Mouse (Mus musculus) kidney, embryonic 16.5 days (tissue): ENCODE data around the gene Klb. TPM values are rescaled to one million over a fixed set of nuclear protein-coding genes. Genes with fewer than 3 reads are reported as not detected.

Experiments used
- ATAC-seq: fragments of 200-750 bp; cut with Nextera tagmentation; 2 replicates; pipeline ENCODE4 v1.8.0; 2017; ENCODE audit warnings: moderate TSS enrichment; ENCODE audit not compliant: low FRiP score, low TSS enrichment
- H3K27ac ChIP-seq: fragments of 300-500 bp; sonication (generic); 2 replicates; pipeline ENCODE4 v1.5.1; 2014; ENCODE audit warnings: low read length
- H3K27me3 ChIP-seq: fragments of 300-500 bp; sonication (generic); 2 replicates; pipeline ENCODE4 v1.6.1; 2014; ENCODE audit warnings: low read length, control low read depth, mixed read lengths; ENCODE audit not compliant: insufficient read depth
- H3K36me3 ChIP-seq: fragments of 300-500 bp; sonication (generic); 2 replicates; pipeline ENCODE4 v1.6.1; 2014; ENCODE audit warnings: low read length, control low read depth, mixed read lengths; ENCODE audit not compliant: insufficient read depth
- H3K4me1 ChIP-seq: fragments of 300-500 bp; sonication (generic); 2 replicates; pipeline ENCODE4 v1.6.1; 2014; ENCODE audit warnings: low read length, control low read depth, mixed read lengths; ENCODE audit not compliant: insufficient read depth
- H3K4me2 ChIP-seq: fragments of 300-500 bp; sonication (generic); replicated peaks from 2 replicates; pipeline ENCODE4 v1.6.1; 2014; ENCODE audit warnings: low read depth, low read length
- H3K4me3 ChIP-seq: fragments of 300-500 bp; sonication (generic); 2 replicates; pipeline ENCODE4 v1.5.1; 2014; ENCODE audit warnings: mild to moderate bottlenecking, low read length
- H3K9ac ChIP-seq: fragments of 300-500 bp; sonication (generic); replicated peaks from 2 replicates; pipeline ENCODE4 v1.6.1; 2014; ENCODE audit warnings: low read length
- H3K9me3 ChIP-seq: fragments of 300-500 bp; sonication (generic); 2 replicates; pipeline ENCODE4 v1.6.1; 2016; ENCODE audit warnings: low read length, control low read depth
- WGBS: fragments of 180-500 bp; shearing (Covaris S2); extraction: QIAGEN DNeasy Blood & Tissue Kit; methylation state at CpG from one replicate; pipeline ENCODE4 v1.1.7; 2014; 5-methylcytosine and 5-hydroxymethylcytosine counted together
- polyA plus RNA-seq: library from polyadenylated mRNA; unstranded; fragments of >200 nt; fragmentation: Nextera tagmentation; extraction: Ambion mirVana; gene quantifications from 2 replicates; pipeline ENCODE4 v1.2.1, GENCODE M21; 2015

Klb gene
- polyA plus RNA-seq, 1 experiment from 2014 or later: 0.20 TPM

GRCm38 (mm10) chr5:65356851-65357250 lies 8.7 kb downstream of the Klb start:
- H3K27me3 ChIP-seq: no peaks in the 10 kb centered on the region

GRCm38 (mm10) chr5:65357771-65358170 lies 9.7 kb downstream of the Klb start:
- no peak overlapping the region for H3K4me2 ChIP-seq
- no peak overlapping the region for H3K27ac ChIP-seq
- no peak for ATAC-seq
- no peaks in the 10 kb centered on the region for H3K36me3 ChIP-seq
- no peaks in the 10 kb centered on the region for H3K27me3 ChIP-seq
- no peaks in the 10 kb centered on the region for H3K4me1 ChIP-seq
- no peak overlapping the region for H3K4me3 ChIP-seq
- peaks cover 5% of the 10 kb centered on the region; the same call in 1 of the 2 replicates for H3K9me3 ChIP-seq
- no peak overlapping the region for H3K9ac ChIP-seq
- WGBS: 83% methylated on average over 3 of the region's 3 CpGs

More at GRCm38 (mm10) chr5:65356851-65357250, 8.7 kb downstream of the Klb start:
- H3K4me1 ChIP-seq: no peaks in the 10 kb centered on the region
- peaks cover 5% of the 10 kb centered on the region; the same call in 1 of the 2 replicates for H3K9me3 ChIP-seq
- H3K36me3 ChIP-seq: no peaks in the 10 kb centered on the region
- H3K4me2 ChIP-seq: no peak overlapping the region
- H3K9ac ChIP-seq: no peak overlapping the region
- no peak overlapping the region for H3K27ac ChIP-seq
- WGBS: 79% methylated on average over 6 of the region's 6 CpGs
- no peak overlapping the region for H3K4me3 ChIP-seq
- no peak for ATAC-seq

- Histone ChIP-seq H3K36me3 (no peaks in the 10 kb centered on the region), H3K9ac (no peak overlapping the region), H3K9me3 (no peaks in the 10 kb centered on the region), H3K4me1 (no peaks in the 10 kb centered on the region), H3K27ac (no peak overlapping the region), H3K4me2 (no peak overlapping the region), H3K4me3 (no peak overlapping the region), H3K27me3 (no peaks in the 10 kb centered on the region)
- no peak for ATAC-seq
- WGBS: 89% methylated on average over 11 of the region's 11 CpGs
Measured at GRCm38 (mm10) chr5:65367837-65368236, 19.7 kb downstream of the Klb start.

DNA sequence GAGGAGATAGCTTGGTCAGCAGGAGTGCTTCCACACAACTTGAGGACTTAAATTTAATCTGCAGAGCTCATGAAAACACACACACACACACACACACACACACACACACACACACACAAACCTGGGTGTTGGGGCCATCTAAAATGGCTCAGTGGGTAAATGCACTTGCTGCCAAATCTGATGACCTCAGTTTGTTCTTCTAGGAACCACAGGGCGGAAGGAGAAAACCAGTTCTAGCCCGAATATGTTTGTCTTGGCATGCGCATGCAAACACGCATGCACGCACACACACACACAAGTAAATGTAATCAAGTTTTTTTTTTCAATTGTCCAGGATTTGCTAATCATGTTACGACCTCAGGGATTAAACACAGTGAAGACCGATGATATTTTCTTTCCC lies 23.4 kb downstream of the Klb start:
- Histone ChIP-seq H3K9ac (no peak overlapping the region), H3K4me3 (no peak overlapping the region), H3K4me2 (no peak overlapping the region), H3K4me1 (no peaks in the 10 kb centered on the region), H3K9me3 (no peaks in the 10 kb centered on the region), H3K27me3 (no peaks in the 10 kb centered on the region), H3K27ac (no peak overlapping the region), H3K36me3 (no peaks in the 10 kb centered on the region)
- 86% methylated on average over 7 of the region's 7 CpGs for WGBS
- no peak for ATAC-seq

- ATAC-seq: no peak
- Histone ChIP-seq H3K4me2 (no peak overlapping the region), H3K9me3 (no peaks in the 10 kb centered on the region), H3K9ac (no peak overlapping the region), H3K27me3 (no peaks in the 10 kb centered on the region), H3K4me1 (no peaks in the 10 kb centered on the region), H3K27ac (no peak overlapping the region), H3K36me3 (no peaks in the 10 kb centered on the region), H3K4me3 (no peak overlapping the region)
- WGBS: 70% methylated on average over 7 of the region's 7 CpGs
Measured at GRCm38 (mm10) chr5:65374746-65375145, 26.6 kb downstream of the Klb start.

- Histone ChIP-seq H3K4me1 (peaks cover 12% of the 10 kb centered on the region), H3K27ac (no peak overlapping the region), H3K4me3 (no peak overlapping the region), H3K4me2 (no peak overlapping the region), H3K36me3 (peaks cover 32% of the 10 kb centered on the region), H3K27me3 (no peaks in the 10 kb centered on the region), H3K9ac (no peak overlapping the region), H3K9me3 (no peaks in the 10 kb centered on the region)
- ATAC-seq: no peak
- 66% methylated on average over 2 of the region's 2 CpGs for WGBS
Measured at GRCm38 (mm10) chr5:65385704-65386103, 37.6 kb downstream of the Klb start.

DNA sequence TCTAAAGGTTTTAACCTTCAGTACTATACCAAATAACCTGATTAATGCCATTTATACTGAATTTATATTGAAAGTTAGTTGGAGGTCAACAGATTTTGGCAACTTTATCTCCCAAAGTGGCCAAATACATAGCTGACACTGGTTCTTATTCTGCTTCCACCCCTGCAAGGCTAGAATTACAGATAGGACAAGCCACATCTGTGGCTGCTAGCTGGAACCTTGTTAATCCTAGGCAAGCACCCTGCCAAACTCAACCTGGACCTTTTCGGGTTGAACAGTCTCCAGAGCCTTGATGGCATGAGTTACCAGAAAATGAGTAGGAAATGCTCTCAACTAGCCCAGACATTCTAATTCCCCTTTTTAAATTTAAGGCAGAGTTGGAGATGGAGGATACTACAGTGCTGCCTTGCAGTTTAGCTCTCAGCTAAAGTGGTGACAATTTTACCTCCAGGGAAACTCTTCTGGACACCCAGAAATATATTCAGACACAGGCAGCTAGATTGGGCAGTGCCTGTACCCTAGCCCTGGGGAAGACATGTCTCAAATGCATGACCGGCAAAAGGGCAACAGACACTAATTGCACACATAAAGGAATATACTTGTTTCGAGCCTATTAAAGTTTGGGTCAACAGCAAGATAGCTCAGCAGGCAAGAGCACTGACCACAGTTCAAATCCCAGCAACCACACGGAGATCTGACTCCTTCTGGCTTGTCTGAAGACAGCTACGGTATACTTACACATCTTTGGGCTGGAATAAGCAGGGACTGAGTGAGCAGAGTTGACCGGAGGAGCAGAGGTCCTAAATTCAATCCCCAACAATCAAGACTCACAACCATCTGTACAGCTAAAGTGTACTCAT lies 39.1 kb downstream of the Klb start:
- ATAC-seq: no peak
- H3K27me3 ChIP-seq: no peaks in the 10 kb centered on the region
- no peaks in the 10 kb centered on the region for H3K9me3 ChIP-seq
- H3K36me3 ChIP-seq: peaks cover 32% of the 10 kb centered on the region
- H3K4me1 ChIP-seq: peaks cover 12% of the 10 kb centered on the region
- no peak overlapping the region for H3K4me2 ChIP-seq
- H3K9ac ChIP-seq: no peak overlapping the region
- 79% methylated on average over 6 of the region's 6 CpGs for WGBS
- H3K4me3 ChIP-seq: no peak overlapping the region
- H3K27ac ChIP-seq: no peak overlapping the region

- H3K4me2 ChIP-seq: peak within 1 kb of the TSS; percentile 92
- WGBS: under 1% methylated on average over 82 of the region's 83 CpGs
- no peaks in the 10 kb centered on the region for H3K9me3 ChIP-seq
- H3K4me3 ChIP-seq: peak within 1 kb of the TSS; percentile 100
- peak within 1 kb of the TSS; percentile 91 for H3K27ac ChIP-seq
- H3K36me3 ChIP-seq: peaks cover 36% of the 10 kb centered on the region
- ATAC-seq: peak; percentile 95
- H3K27me3 ChIP-seq: no peaks in the 10 kb centered on the region
- peaks cover 12% of the 10 kb centered on the region for H3K4me1 ChIP-seq
- H3K9ac ChIP-seq: peak within 1 kb of the TSS; percentile 100
Measured at GRCm38 (mm10) chr5:65390648-65391644, 42.8 kb downstream of the Klb start, which contains the start of the genes Rpl9 and Lias. Rpl9 (minus strand) TSS chr5:65391444. Lias (plus strand) TSS chr5:65391497.

DNA sequence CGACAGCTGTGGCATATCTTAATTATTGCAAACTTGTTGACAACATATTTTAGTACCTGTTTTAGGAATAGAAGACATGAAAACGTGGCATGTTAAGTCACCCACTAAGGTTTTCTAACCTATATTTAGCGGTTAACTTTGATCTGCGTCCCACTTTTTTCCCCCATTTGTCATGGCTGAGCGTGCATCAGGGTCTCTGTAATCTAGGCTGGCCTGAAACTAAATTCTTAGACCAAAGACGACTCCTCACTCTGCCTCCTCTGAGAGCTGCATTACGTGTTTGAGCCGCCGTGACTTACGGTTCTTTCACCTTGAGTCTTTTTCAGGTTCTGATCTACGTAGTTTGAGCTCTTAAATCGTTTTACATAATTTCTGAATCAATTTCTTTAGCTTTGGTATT lies 43.6 kb downstream of the Klb start:
- peak; percentile 40; the same call in 1 of the 2 replicates for ATAC-seq
- Histone ChIP-seq H3K27ac (peak overlapping the region; percentile 79), H3K27me3 (no peaks in the 10 kb centered on the region), H3K4me2 (peak overlapping the region; percentile 85), H3K9ac (peak overlapping the region; percentile 87), H3K4me3 (peak overlapping the region; percentile 100), H3K36me3 (peaks cover 36% of the 10 kb centered on the region), H3K4me1 (peaks cover 12% of the 10 kb centered on the region), H3K9me3 (no peaks in the 10 kb centered on the region)
- 2% methylated on average over 12 of the region's 12 CpGs for WGBS
